Mouse (Mus musculus): ENCODE results near the gene Noxred1.
"Not testable (repeated sequence)": the region's sequence is repeated elsewhere in the genome, so short reads cannot be mapped to it uniquely, and the experiment has no call there.

Gene Noxred1

GRCm38 (mm10) chr12:87238632-87239031, at the start of gene Noxred1:
Gene Noxred1 (minus strand): TSS chr12:87238732.
- DNase-seq (ENCODE audit: low spot score in 2 of 2): no peak

DNA sequence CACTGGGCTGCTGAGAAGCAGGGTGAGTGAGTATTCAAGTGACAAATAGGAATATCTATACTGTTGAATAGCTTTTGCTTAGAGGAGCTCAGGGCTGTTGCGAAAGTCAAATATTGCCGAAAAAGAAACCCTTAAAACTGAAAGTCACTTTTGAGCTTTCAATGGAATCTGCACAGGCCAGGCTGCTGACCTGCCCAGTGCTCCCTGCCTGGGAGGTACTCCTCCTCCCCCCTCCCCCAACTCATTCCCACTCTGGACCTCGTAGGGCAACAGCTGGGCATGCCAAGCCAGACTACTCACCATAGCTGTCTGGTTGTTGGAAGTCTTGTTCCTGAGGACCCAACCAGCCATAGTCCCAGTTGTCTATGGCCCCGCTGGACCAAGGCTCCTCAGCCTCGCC, 46.2 kb upstream of the Noxred1 start:
- no peak for DNase-seq (ENCODE audit: low spot score in 2 of 2)

GRCm38 (mm10) chr12:87284268-87284667, 45.7 kb upstream of the Noxred1 start:
- DNase-seq (ENCODE audit: low spot score in 2 of 2): no peak

DNA sequence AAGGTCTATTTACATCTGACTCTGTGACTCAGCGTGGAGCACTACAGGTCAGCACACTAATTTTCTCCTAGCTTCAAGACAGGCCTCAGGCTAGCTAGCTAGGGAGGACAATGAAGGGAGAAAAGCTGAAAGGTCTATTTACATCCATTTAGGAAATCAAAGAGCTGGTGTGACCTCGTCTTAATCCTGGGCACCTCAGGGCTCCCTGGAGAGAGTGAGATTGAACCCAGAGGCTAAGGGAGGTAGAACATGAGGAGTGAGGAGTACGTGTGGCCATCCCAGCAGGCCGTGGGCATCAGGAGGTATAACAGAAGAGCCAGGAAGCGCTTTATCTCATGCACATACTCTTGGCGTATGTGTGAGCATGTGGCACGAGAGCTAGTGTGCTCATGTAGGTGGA, 45.2 kb upstream of the Noxred1 start:
- no peak for DNase-seq (ENCODE audit: low spot score in 2 of 2)

- DNase-seq (ENCODE audit: low spot score in 2 of 2): no peak
These were observed 44.2 kb upstream of the Noxred1 start for GRCm38 (mm10) chr12:87282743-87283142.

- no peak for DNase-seq (ENCODE audit: low spot score in 2 of 2)
These were observed 43.2 kb upstream of the Noxred1 start for GRCm38 (mm10) chr12:87281766-87282165.

DNA sequence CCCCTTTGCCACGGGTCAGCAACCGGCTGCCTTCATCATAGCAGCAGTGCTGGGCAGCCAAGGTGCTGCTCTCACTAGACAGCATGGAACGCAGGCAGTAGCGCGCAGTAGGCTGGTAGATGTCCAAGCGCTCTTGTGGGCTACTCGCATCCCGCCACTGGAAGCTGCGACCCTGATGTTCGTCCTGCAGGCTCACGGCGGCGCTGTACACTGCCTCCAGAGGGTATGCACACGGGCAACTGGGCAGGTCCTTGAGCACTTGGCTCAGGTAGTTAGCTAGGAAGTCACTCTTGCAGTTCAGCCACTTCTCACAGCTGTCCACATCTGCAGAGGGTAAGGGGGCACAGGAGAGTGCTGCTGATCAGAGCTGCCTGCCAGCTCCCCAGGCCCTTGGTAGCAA, 41.3 kb upstream of the Noxred1 start:
- DNase-seq (ENCODE audit: low spot score in 2 of 2): no peak

DNA sequence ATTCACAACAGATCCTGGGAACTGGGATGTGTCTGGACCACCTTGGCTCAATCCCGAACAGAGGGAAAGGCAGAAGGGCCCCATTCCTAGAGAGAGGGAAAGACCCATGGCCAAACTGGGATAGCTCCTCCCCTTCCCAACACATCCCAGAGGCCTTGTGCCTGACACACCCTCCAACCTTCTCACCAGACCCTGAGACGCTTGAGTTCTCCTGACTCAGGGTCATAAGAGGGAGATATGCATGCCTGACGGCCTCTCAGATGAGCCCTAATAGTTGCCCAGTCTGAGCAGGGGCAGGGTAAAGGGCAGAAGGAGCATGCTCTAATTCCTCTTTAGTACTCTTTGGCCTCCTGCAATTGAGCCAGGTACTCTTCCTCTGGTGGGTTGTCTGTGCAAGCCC, 40.8 kb upstream of the Noxred1 start:
- DNase-seq (ENCODE audit: low spot score in 2 of 2): no peak

GRCm38 (mm10) chr12:87278118-87278730, 39.7 kb upstream of the Noxred1 start:
- DNase-seq (ENCODE audit: low spot score in 2 of 2): no peak

DNA sequence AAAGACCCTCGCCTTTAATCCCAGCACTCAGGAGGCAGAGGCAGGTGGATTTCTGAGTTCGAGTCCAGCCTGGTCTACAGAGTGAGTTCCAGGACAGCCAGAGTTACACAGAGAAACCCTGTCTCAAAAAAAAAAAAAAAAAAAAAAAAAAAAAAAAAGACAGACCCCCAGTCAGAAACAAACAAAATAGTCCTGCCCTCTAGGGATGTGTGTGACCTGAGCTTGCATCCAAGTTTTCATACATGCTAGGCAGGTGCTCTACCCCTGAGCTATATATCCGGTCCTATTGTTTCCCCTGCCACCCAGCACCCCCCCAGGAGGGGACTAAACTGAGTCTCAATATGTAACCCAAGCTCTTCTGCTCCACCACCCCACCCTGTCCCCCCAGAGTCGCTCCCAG, 38.7 kb upstream of the Noxred1 start:
- DNase-seq (ENCODE audit: low spot score in 2 of 2): not testable (repeated sequence)

DNA sequence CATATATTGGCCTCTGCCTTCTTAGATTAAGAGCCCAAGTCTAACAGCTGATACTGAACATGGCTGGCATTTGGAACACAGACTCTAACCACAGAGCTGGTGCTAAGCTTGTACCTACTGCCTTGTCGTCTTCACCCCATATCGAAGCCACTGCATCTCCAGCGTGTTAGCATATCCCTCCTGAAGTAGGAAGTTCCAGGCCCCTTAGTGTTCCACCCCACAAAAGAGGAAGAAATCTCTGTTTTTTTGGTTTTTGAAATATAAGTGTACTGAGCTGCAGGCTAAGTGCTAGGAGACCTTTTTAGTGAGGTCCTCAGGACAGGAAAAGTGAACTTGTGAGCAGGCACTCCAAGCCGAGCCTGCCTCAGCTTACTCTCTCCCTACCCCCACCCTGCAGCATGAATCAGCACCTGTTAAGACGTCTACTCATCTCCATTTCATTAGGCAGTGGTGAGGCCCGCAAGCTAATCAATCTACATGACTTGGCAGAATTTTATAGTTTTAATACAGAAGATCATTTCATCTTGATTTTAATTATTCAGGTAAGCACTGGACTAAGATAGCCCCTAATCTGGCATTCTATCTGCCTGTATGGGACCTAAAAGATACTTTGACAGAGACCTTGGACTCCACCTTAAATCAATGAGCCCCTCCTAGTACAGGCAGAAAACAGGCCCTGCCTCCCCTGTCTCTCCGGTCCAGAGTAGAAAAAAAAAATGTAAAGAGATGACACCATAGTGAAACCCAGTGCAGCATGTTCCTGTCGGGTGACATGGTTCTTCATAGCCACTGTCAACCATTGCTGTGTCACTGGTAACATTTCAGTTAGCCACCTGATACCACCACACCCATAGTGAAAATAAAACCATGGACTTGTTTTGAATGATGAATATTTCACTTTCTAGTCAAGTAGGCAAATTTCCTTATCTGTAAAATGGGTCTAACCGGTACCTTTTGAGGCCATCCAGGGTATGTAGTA, 36.6 kb upstream of the Noxred1 start:
- DNase-seq (ENCODE audit: low spot score in 2 of 2): no peak

- DNase-seq (ENCODE audit: low spot score in 2 of 2): no peak
These were observed 29.1 kb upstream of the Noxred1 start for GRCm38 (mm10) chr12:87267682-87268081.

DNA sequence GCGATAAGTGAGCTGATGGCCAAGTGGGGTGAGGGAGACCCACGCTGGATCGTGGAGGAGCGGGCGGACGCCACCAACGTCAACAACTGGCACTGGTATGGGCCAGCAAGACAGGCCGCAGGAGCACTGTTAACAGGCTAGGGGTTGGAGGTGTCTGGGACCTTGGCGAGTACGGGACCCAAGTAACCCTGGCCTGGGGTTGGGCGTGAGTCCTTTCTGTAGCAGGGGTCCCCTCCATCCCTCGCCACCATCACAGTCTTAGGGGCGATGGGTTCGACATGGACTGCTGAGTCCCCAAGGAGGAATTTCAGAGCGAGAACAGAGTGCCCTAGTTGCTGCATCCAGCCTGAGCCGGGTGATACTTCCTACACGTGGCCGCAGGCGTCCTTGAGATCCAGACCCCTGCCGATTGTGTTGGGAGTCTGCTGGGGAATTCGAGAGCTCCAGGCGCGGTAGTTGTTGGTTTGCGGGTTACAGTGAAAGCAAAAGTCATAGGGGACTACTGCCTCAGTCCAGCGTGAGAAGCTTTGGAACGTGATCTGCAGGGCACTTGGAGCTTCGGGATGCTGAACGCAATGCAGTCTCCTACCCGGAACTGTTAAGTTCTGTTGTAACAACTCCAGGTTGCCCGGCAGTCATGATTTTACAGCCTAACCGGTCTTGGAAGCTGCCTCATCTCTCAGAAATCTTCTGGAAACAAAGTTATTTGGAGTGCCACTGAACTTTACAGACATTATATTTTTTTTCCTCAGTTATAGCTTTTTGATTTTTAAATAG, 28.5 kb upstream of the Noxred1 start:
- DNase-seq (ENCODE audit: low spot score in 2 of 2): no peak

DNA sequence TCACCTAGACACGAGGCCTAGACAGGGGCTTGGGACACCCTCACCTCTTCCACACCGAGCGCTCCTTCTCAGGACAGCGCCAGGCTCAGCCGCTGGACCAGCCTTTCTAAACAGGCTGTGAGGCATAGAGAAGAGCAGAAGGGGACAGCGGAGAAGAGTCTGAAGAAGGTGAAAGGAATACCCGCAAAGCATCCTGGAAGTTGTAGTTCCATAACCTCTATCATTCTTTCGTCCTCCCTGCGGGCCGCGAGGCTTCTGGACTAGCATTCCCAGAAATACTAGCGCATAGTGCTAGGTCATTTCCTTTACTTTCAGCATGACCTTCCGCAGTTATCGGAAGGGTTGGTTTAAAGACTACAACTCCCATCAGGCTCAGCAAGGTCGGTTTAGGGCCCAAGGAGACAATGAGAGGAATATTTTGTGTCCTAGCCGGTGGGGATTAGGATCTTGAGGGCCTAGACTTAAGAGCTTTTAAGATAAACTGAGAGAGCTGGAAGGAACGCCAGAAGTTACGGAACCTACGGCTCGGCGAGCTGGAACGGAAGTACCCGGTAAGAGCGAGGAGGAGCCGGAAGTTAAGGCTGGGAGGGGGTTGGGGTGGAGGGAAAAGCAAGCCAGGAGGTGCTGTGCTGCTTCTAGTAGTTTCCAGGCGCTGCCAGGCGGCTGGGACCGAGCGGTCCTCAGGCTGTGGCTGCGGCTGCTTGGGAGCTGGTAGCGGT, 27.7 kb upstream of the Noxred1 start, which contains the start of the genes Vipas39 and Ahsa1:
TSS of gene Vipas39 (minus strand) at position 149 of the 719 bp plus-strand sequence.
TSS of gene Ahsa1 (plus strand) at position 372 of the 719 bp plus-strand sequence.
- DNase-seq (ENCODE audit: low spot score in 2 of 2): peak; percentile 91 to 95

GRCm38 (mm10) chr12:87265444-87265843, 26.9 kb upstream of the Noxred1 start:
- DNase-seq (ENCODE audit: low spot score in 2 of 2): no peak

DNA sequence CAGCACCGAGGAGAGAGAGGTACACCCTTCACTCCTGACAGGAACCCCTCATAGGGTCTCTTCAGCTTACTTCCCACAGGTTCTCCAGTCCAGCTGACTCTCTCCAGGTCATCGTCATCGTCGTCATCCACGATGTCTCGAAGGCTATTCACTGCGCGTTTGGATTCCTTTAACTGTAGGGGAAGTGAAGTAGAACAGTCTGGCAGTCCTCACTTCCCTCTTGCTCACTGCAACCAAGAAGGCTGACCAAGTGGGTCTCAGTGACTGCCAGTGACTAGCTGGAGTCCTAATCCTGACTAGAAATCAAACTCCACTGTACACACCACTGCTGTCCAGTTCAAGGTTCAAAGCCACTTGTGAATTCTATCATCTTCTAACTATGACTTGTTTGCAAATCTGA, 22.0 kb upstream of the Noxred1 start:
- no peak for DNase-seq (ENCODE audit: low spot score in 2 of 2)

DNA sequence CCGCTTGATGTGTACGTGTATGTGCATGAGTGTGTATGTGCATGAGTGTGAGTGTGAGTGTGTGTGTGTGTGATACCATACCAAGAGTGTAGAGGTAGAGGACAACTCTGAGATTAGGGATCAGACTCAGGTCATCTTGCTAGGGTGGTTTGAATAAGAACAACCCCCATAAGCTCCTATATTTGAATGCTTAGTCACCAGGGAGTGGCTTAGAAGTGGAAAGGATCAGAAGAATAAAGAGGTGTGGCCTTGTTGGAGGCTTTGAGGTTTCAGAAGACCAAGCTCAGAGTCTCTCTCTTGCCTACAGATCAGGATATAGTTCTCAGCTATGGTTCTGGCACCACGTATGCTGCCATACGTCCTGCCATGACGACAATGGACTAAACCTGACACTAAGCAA, 18.1 kb upstream of the Noxred1 start:
- DNase-seq (ENCODE audit: low spot score in 2 of 2): no peak

DNA sequence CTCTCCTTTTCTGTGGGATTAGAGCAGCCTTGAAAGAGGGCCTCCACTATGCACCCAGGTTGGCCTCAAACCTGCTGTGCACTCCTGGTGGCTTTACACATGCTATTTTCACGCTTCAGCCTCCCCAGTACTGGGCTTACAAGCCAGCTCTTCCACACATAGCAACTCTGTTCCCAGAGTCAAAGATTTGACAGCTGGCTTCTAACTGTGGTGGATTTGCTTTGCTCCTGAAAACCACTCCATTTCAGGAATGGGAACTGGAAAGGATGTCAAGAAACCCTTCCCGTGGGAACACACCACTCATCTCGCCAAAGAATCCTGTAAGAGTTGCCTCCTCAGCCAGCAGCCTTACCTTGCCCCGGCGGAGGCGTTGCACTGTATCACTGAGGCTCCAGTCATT, 15.3 kb upstream of the Noxred1 start:
- DNase-seq (ENCODE audit: low spot score in 2 of 2): no peak

- DNase-seq (ENCODE audit: low spot score in 2 of 2): no peak
These were observed 11.6 kb upstream of the Noxred1 start for GRCm38 (mm10) chr12:87250161-87250560.

GRCm38 (mm10) chr12:87236882-87237483, 1.5 kb downstream of the Noxred1 start:
- DNase-seq (ENCODE audit: low spot score in 2 of 2): peak; percentile 41 to 65

GRCm38 (mm10) chr12:87230379-87230895, 8.1 kb downstream of the Noxred1 start:
- no peak for DNase-seq (ENCODE audit: low spot score in 2 of 2)

Data from spleen, postnatal 36 days (tissue).